19 mouse cellular contexts compared by ENCODE assay signal in genomic region chr8:89024796-89025195, GRCm38 (mm10). TPM values are rescaled to one million over a fixed set of nuclear protein-coding genes. Genes with fewer than 3 reads are reported as not detected.
DNase-seq lines count a peak whose midpoint lies in the region; ATAC-seq lines count a peak whose summit lies in the region.
"Had no signal": no experiment of that assay in that cellular context is flagged by ENCODE, and none has a peak within 500 bp of the region (broad histone marks: within the 10 kb centered on the region; RNA-seq: fewer than 3 reads in every experiment).

No protein-coding gene starts in this region.

- no peak overlapping the region for H3K4me2 ChIP-seq in heart, embryonic 13.5 days
- H3K4me2 ChIP-seq in limb, embryonic 12.5 days: no peak overlapping the region
- no peak overlapping the region for H3K4me2 ChIP-seq in intestine, embryonic 15.5 days (replicated peaks)

- no peak for DNase-seq in heart, adult 11 months
- no peak for DNase-seq in limb, embryonic 10.5 days (ENCODE audit: low spot score)
- DNase-seq in ES-CJ7 (ENCODE audit: low read depth, low spot score) (peak; percentile 81), ZHBTc4 (ENCODE audit: low read depth, low spot score) (peak; percentile 65)
- DNase-seq in urinary bladder, postnatal 14 days (ENCODE audit: low spot score): no peak
- DNase-seq: adrenal gland, adult 2 months; cerebellum, adult 11 months; cerebellum, adult 9-11 months; gastrocnemius, postnatal 10 days; heart, adult 2 months; lung, adult 18-20 months; right cerebral cortex, adult 18-20 months; thymus, postnatal 14 days had no signal

- H3K4me1 ChIP-seq in heart, embryonic 13.5 days: peaks cover 32% of the 10 kb centered on the region
- peaks cover 51% of the 10 kb centered on the region for H3K4me1 ChIP-seq in limb, embryonic 12.5 days (replicated peaks)
- peaks cover 46% of the 10 kb centered on the region for H3K4me1 ChIP-seq in limb, embryonic 10.5 days
- peaks cover 9% of the 10 kb centered on the region for H3K4me1 ChIP-seq in intestine, embryonic 15.5 days (replicated peaks)

- peaks cover 4% of the 10 kb centered on the region for H3K36me3 ChIP-seq in heart, embryonic 13.5 days
- peaks cover 18% of the 10 kb centered on the region for H3K36me3 ChIP-seq in limb, embryonic 12.5 days
- peaks cover 24% of the 10 kb centered on the region for H3K36me3 ChIP-seq in limb, embryonic 10.5 days
- no peaks in the 10 kb centered on the region for H3K36me3 ChIP-seq in intestine, embryonic 15.5 days

- H3K4me3 ChIP-seq in heart, embryonic 13.5 days: no peak overlapping the region
- no peak overlapping the region for H3K4me3 ChIP-seq in limb, embryonic 12.5 days (replicated peaks)
- no peak overlapping the region for H3K4me3 ChIP-seq in limb, embryonic 10.5 days
- H3K4me3 ChIP-seq in intestine, embryonic 15.5 days (replicated peaks): no peak overlapping the region
- H3K4me3 ChIP-seq: heart, adult 2 months had no signal

- H3K9ac ChIP-seq in heart, embryonic 13.5 days: no peak overlapping the region
- H3K9ac ChIP-seq in limb, embryonic 12.5 days (replicated peaks): no peak overlapping the region
- H3K9ac ChIP-seq in intestine, embryonic 15.5 days: no peak overlapping the region

- 40% methylated on average over 6 of the region's 6 CpGs for WGBS in heart, embryonic 13.5 days
- whole genome bisulfite sequencing in limb, embryonic 12.5 days: 23% methylated on average over 6 of the region's 6 CpGs
- WGBS in limb, embryonic 10.5 days: 14% methylated on average over 6 of the region's 6 CpGs
- 53% methylated on average over 6 of the region's 6 CpGs for WGBS in intestine, embryonic 15.5 days

- ATAC-seq in heart, embryonic 13.5 days (ENCODE audit: extremely low read depth, insufficient number of reproducible peaks, low FRiP score, low TSS enrichment): no peak
- no peak for ATAC-seq in limb, embryonic 12.5 days (ENCODE audit: insufficient number of reproducible peaks, insufficient read depth, low FRiP score, low TSS enrichment, low read depth)
- no peak for ATAC-seq in intestine, embryonic 15.5 days

- peaks cover 36% of the 10 kb centered on the region for H3K27me3 ChIP-seq in heart, embryonic 13.5 days (replicated peaks)
- H3K27me3 ChIP-seq in limb, embryonic 12.5 days: peaks cover 27% of the 10 kb centered on the region
- peaks cover 21% of the 10 kb centered on the region for H3K27me3 ChIP-seq in limb, embryonic 10.5 days (ENCODE audit: low read depth, poor library complexity, severe bottlenecking)
- peaks cover 10% of the 10 kb centered on the region for H3K27me3 ChIP-seq in intestine, embryonic 15.5 days (replicated peaks)

- peak overlapping the region; percentile 30 for H3K27ac ChIP-seq in heart, embryonic 13.5 days (replicated peaks)
- 0 out of 2 replicates have a peak overlapping the region, but pooled peaks have one; percentile 23 for H3K27ac ChIP-seq in limb, embryonic 12.5 days
- H3K27ac ChIP-seq in limb, embryonic 10.5 days: no peak overlapping the region
- no peak overlapping the region for H3K27ac ChIP-seq in intestine, embryonic 15.5 days
- H3K27ac ChIP-seq: heart, adult 2 months; hindbrain, postnatal 0 days; midbrain, embryonic 12.5 days had no signal

- H3K9me3 ChIP-seq in heart, embryonic 13.5 days: no peaks in the 10 kb centered on the region
- H3K9me3 ChIP-seq in limb, embryonic 12.5 days: no peaks in the 10 kb centered on the region
- H3K9me3 ChIP-seq in limb, embryonic 10.5 days (replicated peaks): no peaks in the 10 kb centered on the region
- H3K9me3 ChIP-seq in intestine, embryonic 15.5 days: no peaks in the 10 kb centered on the region
- H3K9me3 ChIP-seq: midbrain, embryonic 12.5 days had no signal

RNA-seq across cellular contexts. Expression of gene Sall1, which starts 19.2 kb away (rescaled TPM):
- 3.9 and 4.1 TPM in 2 replicates for polyA plus RNA-seq in heart, embryonic 13.5 days (2015; fragmentation: Nextera tagmentation; extraction: Ambion mirVana)
- 17.9 and 22.3 TPM in 2 replicates for polyA plus RNA-seq in limb, embryonic 12.5 days (2016; fragmentation: Nextera tagmentation; extraction: Ambion mirVana)
- polyA plus RNA-seq in limb, embryonic 10.5 days (2016; fragmentation: Nextera tagmentation; extraction: Ambion mirVana): 12.8 and 18.3 TPM in 2 replicates
- polyA plus RNA-seq in intestine, embryonic 15.5 days (2015; fragmentation: Nextera tagmentation; extraction: Ambion mirVana): 1.8 and 2.4 TPM in 2 replicates
- polyA plus RNA-seq: adrenal gland, adult 2 months; C2C12 had no signal

Comparison
In these comparisons a context has a peak if more than half of its experiments do, and no peak if none do; other contexts are left out.
1. H3K27ac ChIP-seq: peak in heart, embryonic 13.5 days (single experiment) and limb, embryonic 12.5 days (single experiment); none in limb, embryonic 10.5 days (single experiment) and intestine, embryonic 15.5 days (single experiment).
2. DNase-seq: peak in ES-CJ7 (single experiment) and ZHBTc4 (single experiment); none in heart, adult 11 months (single experiment), limb, embryonic 10.5 days (single experiment) and urinary bladder, postnatal 14 days (single experiment).